Mouse (Mus musculus): ENCODE measurements around the gene Trim40. TPM values are rescaled to one million over a fixed set of nuclear protein-coding genes. Genes with fewer than 3 reads are reported as not detected.
A peak's percentile ranks its signal among the peaks of the same experiment; 100 is the strongest.

The Trim40 gene
- total and polyA plus RNA-seq, 2 experiments from 2014 or later, result not detected

- no peak for DNase-seq (ENCODE audit: low spot score)
- Histone ChIP-seq H3K27ac (ENCODE audit: low read depth) (no peak overlapping the region), H3K27me3 (ENCODE audit: control insufficient read depth, insufficient read depth, low read length) (no peaks in the 10 kb centered on the region), H3K4me2 (ENCODE audit: low read depth, low read length) (no peak overlapping the region), H3K36me3 (replicated peaks; ENCODE audit: control insufficient read depth, insufficient read depth, low read length) (peaks cover 15% of the 10 kb centered on the region; the same call in 1 of the 2 replicates), H3K4me1 (ENCODE audit: control insufficient read depth, insufficient read depth) (peaks cover 12% of the 10 kb centered on the region), H3K9me3 (replicated peaks; ENCODE audit: control insufficient read depth, low read length) (no peaks in the 10 kb centered on the region), H3K9ac (replicated peaks; ENCODE audit: low read depth, low read length) (no peak overlapping the region), H3K4me3 (ENCODE audit: low read depth, low read length) (no peak overlapping the region)
- TF ChIP-seq CTCF (IDR thresholded peaks at IDR 0.05; ENCODE audit: low read depth), result no peak
- no peak for TF ChIP-seq EP300 (IDR thresholded peaks at IDR 0.05; ENCODE audit: low read depth)
- WGBS, result 79% methylated on average over 5 of the region's 5 CpGs
- no peak for ATAC-seq (ENCODE audit: insufficient read depth, low read depth)
Observed at GRCm38 (mm10) chr17:36839001-36839400, 50.9 kb downstream of the Trim40 start.

GRCm38 (mm10) chr17:36836874-36837647 lies 52.9 kb downstream of the Trim40 start, which contains the start of gene Trim26:
Trim26 (plus strand) TSS chr17:36837134.
- under 1% methylated on average over 58 of the region's 58 CpGs for WGBS
- Histone ChIP-seq H3K27ac (ENCODE audit: low read depth) (peak within 1 kb of the TSS; percentile 93), H3K36me3 (replicated peaks; ENCODE audit: control insufficient read depth, insufficient read depth, low read length) (0 out of 2 replicates have a peak, but pooled peaks cover 9% of the 10 kb centered on the region), H3K9me3 (replicated peaks; ENCODE audit: control insufficient read depth, low read length) (no peaks in the 10 kb centered on the region), H3K4me2 (ENCODE audit: low read depth, low read length) (peak within 1 kb of the TSS; percentile 69), H3K27me3 (ENCODE audit: control insufficient read depth, insufficient read depth, low read length) (no peaks in the 10 kb centered on the region), H3K9ac (replicated peaks; ENCODE audit: low read depth, low read length) (peak within 1 kb of the TSS; percentile 72), H3K4me3 (ENCODE audit: low read depth, low read length) (peak within 1 kb of the TSS; percentile 69), H3K4me1 (ENCODE audit: control insufficient read depth, insufficient read depth) (peaks cover 8% of the 10 kb centered on the region)
- peak; percentile 98 for ATAC-seq (ENCODE audit: insufficient read depth, low read depth)
- peak; percentile 98 for DNase-seq (ENCODE audit: low spot score)
- TF ChIP-seq EP300 (IDR thresholded peaks at IDR 0.05; ENCODE audit: low read depth) (no peak), CTCF (IDR thresholded peaks at IDR 0.05; ENCODE audit: low read depth) (no peak)

GRCm38 (mm10) chr17:36836427-36836812 lies 53.5 kb downstream of the Trim40 start:
- 17% methylated on average over 3 of the region's 3 CpGs for WGBS
- no peak for DNase-seq (ENCODE audit: low spot score)
- no peak for ATAC-seq (ENCODE audit: insufficient read depth, low read depth)
- Histone ChIP-seq H3K4me1 (ENCODE audit: control insufficient read depth, insufficient read depth) (peaks cover 8% of the 10 kb centered on the region), H3K9ac (replicated peaks; ENCODE audit: low read depth, low read length) (peak overlapping the region; percentile 72), H3K9me3 (replicated peaks; ENCODE audit: control insufficient read depth, low read length) (no peaks in the 10 kb centered on the region), H3K27ac (ENCODE audit: low read depth) (peak overlapping the region; percentile 93), H3K36me3 (replicated peaks; ENCODE audit: control insufficient read depth, insufficient read depth, low read length) (0 out of 2 replicates have a peak, but pooled peaks cover 9% of the 10 kb centered on the region), H3K27me3 (ENCODE audit: control insufficient read depth, insufficient read depth, low read length) (no peaks in the 10 kb centered on the region), H3K4me3 (ENCODE audit: low read depth, low read length) (peak overlapping the region; percentile 69), H3K4me2 (ENCODE audit: low read depth, low read length) (peak overlapping the region; percentile 69)
- no peak for TF ChIP-seq CTCF (IDR thresholded peaks at IDR 0.05; ENCODE audit: low read depth)
- no peak for TF ChIP-seq EP300 (IDR thresholded peaks at IDR 0.05; ENCODE audit: low read depth)

GRCm38 (mm10) chr17:36835591-36836426 lies 54.1 kb downstream of the Trim40 start:
- H3K4me1 ChIP-seq (ENCODE audit: control insufficient read depth, insufficient read depth), result peaks cover 8% of the 10 kb centered on the region
- no peaks in the 10 kb centered on the region for H3K9me3 ChIP-seq (replicated peaks; ENCODE audit: control insufficient read depth, low read length)
- ATAC-seq (ENCODE audit: insufficient read depth, low read depth) (no peak), DNase-seq (ENCODE audit: low spot score) (peak; percentile 54)
- TF ChIP-seq EP300 (IDR thresholded peaks at IDR 0.05; ENCODE audit: low read depth) (no peak), CTCF (IDR thresholded peaks at IDR 0.05; ENCODE audit: low read depth) (peak; percentile 17)
- H3K4me2 ChIP-seq (ENCODE audit: low read depth, low read length), result peak overlapping the region; percentile 69
- 34% methylated on average over 12 of the region's 12 CpGs for WGBS
- H3K27me3 ChIP-seq (ENCODE audit: control insufficient read depth, insufficient read depth, low read length), result no peaks in the 10 kb centered on the region
- H3K27ac ChIP-seq (ENCODE audit: low read depth), result peak overlapping the region; percentile 93
- peak overlapping the region; percentile 69 for H3K4me3 ChIP-seq (ENCODE audit: low read depth, low read length)
- H3K36me3 ChIP-seq (replicated peaks; ENCODE audit: control insufficient read depth, insufficient read depth, low read length), result 0 out of 2 replicates have a peak, but pooled peaks cover 9% of the 10 kb centered on the region
- H3K9ac ChIP-seq (replicated peaks; ENCODE audit: low read depth, low read length), result 0 out of 2 replicates have a peak overlapping the region, but pooled peaks have one; percentile 26

- no peak for TF ChIP-seq CTCF (IDR thresholded peaks at IDR 0.05; ENCODE audit: low read depth)
- no peak for TF ChIP-seq EP300 (IDR thresholded peaks at IDR 0.05; ENCODE audit: low read depth)
- Histone ChIP-seq H3K36me3 (replicated peaks; ENCODE audit: control insufficient read depth, insufficient read depth, low read length) (no peaks in the 10 kb centered on the region), H3K4me2 (ENCODE audit: low read depth, low read length) (no peak overlapping the region), H3K27me3 (ENCODE audit: control insufficient read depth, insufficient read depth, low read length) (no peaks in the 10 kb centered on the region), H3K9me3 (replicated peaks; ENCODE audit: control insufficient read depth, low read length) (no peaks in the 10 kb centered on the region), H3K9ac (replicated peaks; ENCODE audit: low read depth, low read length) (no peak overlapping the region), H3K27ac (ENCODE audit: low read depth) (no peak overlapping the region), H3K4me3 (ENCODE audit: low read depth, low read length) (no peak overlapping the region), H3K4me1 (ENCODE audit: control insufficient read depth, insufficient read depth) (peaks cover 8% of the 10 kb centered on the region)
- DNase-seq (ENCODE audit: low spot score) (no peak), ATAC-seq (ENCODE audit: insufficient read depth, low read depth) (no peak)
- 47% methylated on average over 4 of the region's 4 CpGs for WGBS
Observed at GRCm38 (mm10) chr17:36832694-36833093, 57.2 kb downstream of the Trim40 start.

Other genes with a start within 250 kb of the Trim40 start
- not detected in 2 replicates for gene H2-M9, start 247.5 kb downstream of the Trim40 start, total RNA-seq (2014; rRNA removed; ENCODE audit: low replicate concordance)
- not detected in 2 replicates for gene H2-M9, start 247.5 kb downstream of the Trim40 start, polyA plus RNA-seq (2015; fragmentation: Nextera tagmentation; extraction: Ambion mirVana)
- not detected in 2 replicates for gene H2-M1, start 217.9 kb downstream of the Trim40 start, total RNA-seq (2014; rRNA removed; ENCODE audit: low replicate concordance)
- gene H2-M1, start 217.9 kb downstream of the Trim40 start, polyA plus RNA-seq (2015; fragmentation: Nextera tagmentation; extraction: Ambion mirVana), result not detected in 2 replicates
- not detected in 2 replicates for gene H2-M10.5, start 117.2 kb downstream of the Trim40 start, total RNA-seq (2014; rRNA removed; ENCODE audit: low replicate concordance)
- not detected in 2 replicates for gene H2-M10.5, start 117.2 kb downstream of the Trim40 start, polyA plus RNA-seq (2015; fragmentation: Nextera tagmentation; extraction: Ambion mirVana)
- not detected in 2 replicates for gene H2-M10.6, start 78.0 kb downstream of the Trim40 start, total RNA-seq (2014; rRNA removed; ENCODE audit: low replicate concordance)
- gene H2-M10.6, start 78.0 kb downstream of the Trim40 start, polyA plus RNA-seq (2015; fragmentation: Nextera tagmentation; extraction: Ambion mirVana), result not detected in 2 replicates
- gene Trim26, start 53.0 kb downstream of the Trim40 start, total RNA-seq (2014; rRNA removed; ENCODE audit: low replicate concordance), result 11.4 and 13.8 TPM in 2 replicates
- 14.0 and 14.9 TPM in 2 replicates for gene Trim26, start 53.0 kb downstream of the Trim40 start, polyA plus RNA-seq (2015; fragmentation: Nextera tagmentation; extraction: Ambion mirVana)
- not detected in 2 replicates for gene Trim15, start 22.9 kb downstream of the Trim40 start, total RNA-seq (2014; rRNA removed; ENCODE audit: low replicate concordance)
- not detected in 2 replicates for gene Trim15, start 22.9 kb downstream of the Trim40 start, polyA plus RNA-seq (2015; fragmentation: Nextera tagmentation; extraction: Ambion mirVana)
- gene Trim10, start 20.5 kb downstream of the Trim40 start, total RNA-seq (2014; rRNA removed; ENCODE audit: low replicate concordance), result 0.15 TPM in 1 of 2 replicates, not detected in the other
- gene Trim10, start 20.5 kb downstream of the Trim40 start, polyA plus RNA-seq (2015; fragmentation: Nextera tagmentation; extraction: Ambion mirVana), result 0.63 and 0.97 TPM in 2 replicates
- not detected in 2 replicates for gene Trim31, start 8.0 kb upstream of the Trim40 start, total RNA-seq (2014; rRNA removed; ENCODE audit: low replicate concordance)
- gene Trim31, start 8.0 kb upstream of the Trim40 start, polyA plus RNA-seq (2015; fragmentation: Nextera tagmentation; extraction: Ambion mirVana), result not detected in 2 replicates
- gene Rnf39, start 52.8 kb upstream of the Trim40 start, total RNA-seq (2014; rRNA removed; ENCODE audit: low replicate concordance), result 0.66 and 8.0 TPM in 2 replicates
- 0.16 TPM in 2 replicates for gene Rnf39, start 52.8 kb upstream of the Trim40 start, polyA plus RNA-seq (2015; fragmentation: Nextera tagmentation; extraction: Ambion mirVana)
- 22.3 and 29.6 TPM in 2 replicates for gene Ppp1r11, start 61.6 kb upstream of the Trim40 start, total RNA-seq (2014; rRNA removed; ENCODE audit: low replicate concordance)
- 84.0 and 84.4 TPM in 2 replicates for gene Ppp1r11, start 61.6 kb upstream of the Trim40 start, polyA plus RNA-seq (2015; fragmentation: Nextera tagmentation; extraction: Ambion mirVana)
- gene Znrd1, start 68.4 kb upstream of the Trim40 start, total RNA-seq (2014; rRNA removed; ENCODE audit: low replicate concordance), result 13.4 and 20.4 TPM in 2 replicates
- 33.6 and 38.4 TPM in 2 replicates for gene Znrd1, start 68.4 kb upstream of the Trim40 start, polyA plus RNA-seq (2015; fragmentation: Nextera tagmentation; extraction: Ambion mirVana)
- 2.8 TPM in 1 of 2 replicates, not detected in the other for gene Znrd1as, start 68.5 kb upstream of the Trim40 start, total RNA-seq (2014; rRNA removed; ENCODE audit: low replicate concordance)
- gene Znrd1as, start 68.5 kb upstream of the Trim40 start, polyA plus RNA-seq (2015; fragmentation: Nextera tagmentation; extraction: Ambion mirVana), result 8.2 and 10.0 TPM in 2 replicates
- not detected in 2 replicates for gene 2410137M14Rik, start 91.1 kb upstream of the Trim40 start, total RNA-seq (2014; rRNA removed; ENCODE audit: low replicate concordance)
- gene 2410137M14Rik, start 91.1 kb upstream of the Trim40 start, polyA plus RNA-seq (2015; fragmentation: Nextera tagmentation; extraction: Ambion mirVana), result 0.18 TPM in 1 of 2 replicates, not detected in the other
- not detected in 2 replicates for gene H2-M5, start 99.4 kb upstream of the Trim40 start, total RNA-seq (2014; rRNA removed; ENCODE audit: low replicate concordance)
- 0.04 TPM in 1 of 2 replicates, not detected in the other for gene H2-M5, start 99.4 kb upstream of the Trim40 start, polyA plus RNA-seq (2015; fragmentation: Nextera tagmentation; extraction: Ambion mirVana)
- gene Zfp57, start 111.0 kb upstream of the Trim40 start, total RNA-seq (2014; rRNA removed; ENCODE audit: low replicate concordance), result 12.5 and 14.7 TPM in 2 replicates
- gene Zfp57, start 111.0 kb upstream of the Trim40 start, polyA plus RNA-seq (2015; fragmentation: Nextera tagmentation; extraction: Ambion mirVana), result 9.2 and 10.0 TPM in 2 replicates
- not detected in 2 replicates for gene Mog, start 133.3 kb upstream of the Trim40 start, total RNA-seq (2014; rRNA removed; ENCODE audit: low replicate concordance)
- not detected in 2 replicates for gene Mog, start 133.3 kb upstream of the Trim40 start, polyA plus RNA-seq (2015; fragmentation: Nextera tagmentation; extraction: Ambion mirVana)
- gene Gabbr1, start 155.8 kb upstream of the Trim40 start, total RNA-seq (2014; rRNA removed; ENCODE audit: low replicate concordance), result 4.8 and 6.7 TPM in 2 replicates
- gene Gabbr1, start 155.8 kb upstream of the Trim40 start, polyA plus RNA-seq (2015; fragmentation: Nextera tagmentation; extraction: Ambion mirVana), result 1.8 and 1.9 TPM in 2 replicates
- not detected in 2 replicates for gene Olfr90, start 198.4 kb upstream of the Trim40 start, total RNA-seq (2014; rRNA removed; ENCODE audit: low replicate concordance)
- gene Olfr90, start 198.4 kb upstream of the Trim40 start, polyA plus RNA-seq (2015; fragmentation: Nextera tagmentation; extraction: Ambion mirVana), result not detected in 2 replicates
- gene Olfr91, start 208.2 kb upstream of the Trim40 start, total RNA-seq (2014; rRNA removed; ENCODE audit: low replicate concordance), result not detected in 2 replicates
- gene Olfr91, start 208.2 kb upstream of the Trim40 start, polyA plus RNA-seq (2015; fragmentation: Nextera tagmentation; extraction: Ambion mirVana), result not detected in 2 replicates
- gene Olfr92, start 230.0 kb upstream of the Trim40 start, total RNA-seq (2014; rRNA removed; ENCODE audit: low replicate concordance), result not detected in 2 replicates
- gene Olfr92, start 230.0 kb upstream of the Trim40 start, polyA plus RNA-seq (2015; fragmentation: Nextera tagmentation; extraction: Ambion mirVana), result not detected in 2 replicates

Data from heart, postnatal 0 days (tissue).